Mouse (Mus musculus) frontal cortex, postnatal 36 days (tissue): Measurements from ENCODE around the gene Ppp1r12c.

Source experiments
- DNase-seq, 2 experiments: peaks; one replicate each; pipeline ENCODE4 v3.0.0; 2022; ENCODE audit warnings: low spot score in 2 of 2

The Ppp1r12c gene

DNA sequence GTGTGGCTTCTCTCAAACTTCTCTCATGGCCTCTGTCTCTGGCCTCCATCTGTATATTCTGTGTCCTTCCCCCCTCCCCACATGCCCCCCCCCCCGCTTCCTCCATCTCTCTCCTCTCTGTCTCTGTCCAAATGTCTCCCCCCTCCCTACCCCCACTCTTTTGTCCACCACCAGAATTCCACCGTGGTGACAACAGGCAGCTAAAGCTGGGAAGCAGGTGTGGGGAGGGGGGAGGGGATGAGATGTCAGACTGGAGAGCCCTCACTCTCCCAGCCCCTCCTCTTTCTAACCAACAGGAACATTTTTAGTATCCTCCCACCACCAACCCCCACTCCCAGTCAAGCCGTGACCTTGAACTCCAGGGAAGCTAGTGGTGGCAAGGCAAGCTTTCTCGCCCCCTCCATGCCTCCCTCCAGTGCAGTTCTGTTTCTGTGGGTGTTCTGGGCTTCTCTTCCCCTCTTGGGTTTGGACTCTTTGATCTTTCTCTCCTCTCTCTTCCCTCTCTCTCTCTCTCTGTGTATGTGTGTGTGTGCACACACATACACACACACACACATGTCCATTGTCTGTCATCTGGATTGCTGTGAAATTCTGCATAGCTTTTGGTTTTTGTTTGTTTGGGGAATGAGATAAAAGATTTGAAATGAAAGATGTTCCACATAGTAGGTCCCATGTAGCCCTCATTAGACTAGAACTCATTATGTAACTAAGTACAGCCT is 15.0 kb upstream of the Ppp1r12c start, which contains the start of gene Tnnt1:
Gene Tnnt1 (minus strand): TSS at position 51 of the 719 bp plus-strand sequence.
- no peak for DNase-seq

DNA sequence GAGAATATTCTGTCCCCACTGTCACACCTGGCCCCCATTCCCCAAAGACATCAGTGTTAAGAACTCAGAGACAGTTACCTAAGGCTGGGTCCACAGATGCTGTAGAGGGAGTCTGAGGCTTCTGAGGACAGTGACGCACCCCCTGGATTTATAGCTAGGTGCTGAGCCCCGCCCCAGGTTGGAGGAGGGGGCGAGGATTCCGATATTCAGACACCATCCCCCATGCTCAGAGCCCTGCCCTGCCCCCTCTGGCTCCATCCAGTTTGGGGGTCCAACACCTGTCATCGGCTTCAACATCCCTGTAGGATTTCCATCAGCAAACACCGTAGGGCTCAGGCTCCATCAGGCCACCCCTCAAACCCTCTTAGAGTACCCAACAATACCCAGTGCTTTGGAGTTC is 14.4 kb upstream of the Ppp1r12c start:
- no peak for DNase-seq

DNA sequence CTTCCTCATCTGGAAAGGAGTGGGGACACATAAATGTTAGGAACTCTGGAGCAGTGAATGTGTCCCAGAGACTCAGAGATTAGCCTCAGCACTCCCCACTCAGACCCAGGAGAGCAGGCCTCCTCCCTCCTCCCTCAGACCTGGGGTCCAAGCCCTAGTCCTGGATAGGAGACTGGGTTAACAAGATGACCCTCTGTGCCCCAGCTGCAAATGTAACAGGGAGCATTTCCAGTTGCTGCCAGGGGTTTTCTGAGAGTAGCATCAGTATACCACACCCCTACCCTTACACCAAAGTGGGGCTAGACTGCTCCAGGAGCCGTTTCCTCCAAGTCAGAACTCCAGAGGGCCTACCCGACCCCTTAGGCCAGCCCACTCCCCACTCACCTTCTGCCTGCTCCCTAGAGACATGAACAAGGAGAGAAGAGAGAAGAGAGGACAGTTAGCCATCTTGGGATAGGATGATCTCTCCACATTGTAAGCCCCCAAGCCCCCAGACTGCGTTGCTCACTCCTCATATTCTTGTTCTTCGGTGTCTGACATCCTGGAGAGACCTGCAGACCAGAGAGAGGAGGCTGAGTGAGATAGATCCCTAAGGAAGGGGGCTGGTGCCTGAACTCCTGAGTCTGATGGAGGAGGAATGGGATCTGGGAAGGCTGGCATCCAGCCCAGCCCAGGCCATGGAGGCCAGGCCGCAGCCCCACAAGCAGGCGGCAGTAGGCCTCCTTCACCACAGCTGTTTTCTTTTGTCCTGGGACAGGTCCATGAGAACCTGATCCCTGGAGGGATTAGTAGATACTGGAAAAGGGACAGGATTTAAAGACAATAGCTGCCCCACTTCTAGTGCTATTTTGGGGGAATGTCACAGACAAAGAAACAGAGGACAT is 12.6 kb upstream of the Ppp1r12c start:
- DNase-seq = no peak

DNA sequence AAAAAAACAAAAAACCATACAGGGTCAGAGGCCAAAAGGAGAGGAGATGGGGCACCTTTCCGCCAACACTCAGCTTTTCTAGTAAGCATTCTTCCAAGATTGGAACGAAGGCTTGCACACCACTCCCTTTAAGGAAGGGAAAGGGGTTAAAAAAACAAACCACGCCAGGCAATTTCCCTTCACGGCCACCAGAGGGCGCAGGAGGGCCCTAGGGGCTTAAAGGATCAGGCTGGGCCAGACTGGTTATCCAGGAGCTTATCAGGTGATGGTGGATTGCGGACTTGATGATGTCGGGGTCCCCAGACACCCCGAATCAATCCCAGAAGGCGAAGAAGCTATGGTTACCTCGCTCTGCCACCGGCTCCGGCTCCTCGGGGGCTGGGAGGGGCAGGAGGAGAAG is 11.8 kb upstream of the Ppp1r12c start:
- no peak for DNase-seq

DNA sequence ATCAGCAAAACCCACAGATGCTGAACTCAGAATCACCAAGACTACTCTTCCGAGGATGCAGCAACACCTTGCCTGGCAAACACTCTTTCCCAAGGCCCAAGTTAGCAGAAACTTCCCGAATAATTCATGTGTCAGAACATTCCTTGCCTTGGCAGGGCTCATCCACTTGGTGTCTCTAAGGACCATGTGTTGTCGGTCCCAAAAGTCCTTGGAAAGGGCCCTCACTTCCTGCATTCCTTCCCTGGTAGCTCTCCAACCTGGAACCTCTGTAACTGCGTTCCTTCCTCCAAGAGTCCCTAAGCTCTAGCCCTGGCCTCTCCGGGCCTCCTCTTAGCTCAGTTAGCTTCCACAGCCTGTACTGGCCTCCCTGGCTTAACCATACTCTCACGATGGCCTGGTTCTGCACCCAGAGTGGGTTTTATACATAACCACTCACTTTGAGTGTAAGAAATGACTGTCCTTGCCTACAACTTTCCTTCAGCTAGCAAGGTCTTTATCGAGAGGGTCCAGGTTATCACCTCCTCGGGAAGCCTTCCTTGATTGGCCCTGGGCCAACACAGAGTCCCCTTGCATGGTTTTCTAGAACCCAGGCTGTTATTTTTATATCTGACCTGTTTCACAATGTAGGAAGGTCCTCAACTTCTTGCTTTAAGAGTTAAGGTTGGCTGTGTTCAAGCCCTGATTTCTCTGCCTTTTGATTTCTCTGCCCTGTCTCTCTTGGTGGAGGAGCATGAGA is 10.2 kb upstream of the Ppp1r12c start:
- no peak for DNase-seq

DNA sequence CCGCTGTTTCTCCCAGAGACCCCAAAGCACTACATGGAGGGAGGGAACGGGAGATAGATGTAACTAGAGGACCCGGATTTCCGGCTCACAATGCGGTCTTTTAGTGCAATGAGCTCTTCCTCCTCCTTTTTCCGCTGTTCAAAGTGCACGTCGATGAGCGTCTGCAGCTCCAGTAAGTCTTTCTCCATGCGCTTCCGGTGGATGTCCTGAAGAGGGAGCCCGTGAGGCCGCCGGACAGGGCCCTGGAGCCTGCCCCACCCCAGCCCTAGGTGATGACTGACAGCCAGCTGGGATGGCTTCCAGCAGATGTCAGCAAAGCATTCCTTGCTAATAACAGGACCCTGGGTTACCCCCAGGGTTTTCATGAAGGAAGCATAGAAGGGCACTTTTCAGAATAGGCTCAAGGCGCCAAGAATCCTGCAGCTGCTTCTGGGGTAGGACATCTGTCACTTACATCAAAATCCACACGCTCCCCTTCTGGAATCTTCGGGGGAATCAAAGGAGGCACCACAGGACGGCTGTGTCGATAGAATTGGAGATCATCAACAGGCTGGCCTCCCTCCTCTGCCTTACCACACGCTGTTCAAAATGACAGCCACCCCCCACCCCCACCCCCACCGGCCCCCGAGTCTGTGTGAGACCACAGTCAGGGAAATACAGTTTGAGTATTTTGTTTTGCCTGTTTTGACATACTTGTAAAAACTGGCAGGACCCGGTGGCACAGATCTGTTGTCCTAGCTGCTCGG is 8.6 kb upstream of the Ppp1r12c start:
- DNase-seq = peak in 1 of 2 experiments; percentile 25

DNA sequence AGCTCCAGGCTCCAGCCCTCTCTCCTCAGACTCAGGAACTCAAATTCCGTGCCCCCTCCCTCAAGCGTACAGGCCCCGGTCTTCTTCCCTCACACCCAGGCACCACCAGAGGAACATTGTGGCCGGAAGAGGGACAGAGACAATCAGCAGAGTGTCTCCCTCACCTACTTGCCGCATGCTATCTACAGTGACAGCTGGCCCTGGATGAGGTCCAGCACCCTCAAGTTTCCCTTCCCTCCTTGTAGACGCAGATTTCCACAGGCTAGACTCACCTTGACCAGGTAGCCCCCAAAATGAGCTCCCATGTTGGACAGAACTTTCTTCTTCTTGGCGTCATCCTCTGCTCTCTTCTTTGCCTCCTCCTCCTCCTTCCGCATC is 7.2 kb upstream of the Ppp1r12c start:
- DNase-seq = no peak

DNA sequence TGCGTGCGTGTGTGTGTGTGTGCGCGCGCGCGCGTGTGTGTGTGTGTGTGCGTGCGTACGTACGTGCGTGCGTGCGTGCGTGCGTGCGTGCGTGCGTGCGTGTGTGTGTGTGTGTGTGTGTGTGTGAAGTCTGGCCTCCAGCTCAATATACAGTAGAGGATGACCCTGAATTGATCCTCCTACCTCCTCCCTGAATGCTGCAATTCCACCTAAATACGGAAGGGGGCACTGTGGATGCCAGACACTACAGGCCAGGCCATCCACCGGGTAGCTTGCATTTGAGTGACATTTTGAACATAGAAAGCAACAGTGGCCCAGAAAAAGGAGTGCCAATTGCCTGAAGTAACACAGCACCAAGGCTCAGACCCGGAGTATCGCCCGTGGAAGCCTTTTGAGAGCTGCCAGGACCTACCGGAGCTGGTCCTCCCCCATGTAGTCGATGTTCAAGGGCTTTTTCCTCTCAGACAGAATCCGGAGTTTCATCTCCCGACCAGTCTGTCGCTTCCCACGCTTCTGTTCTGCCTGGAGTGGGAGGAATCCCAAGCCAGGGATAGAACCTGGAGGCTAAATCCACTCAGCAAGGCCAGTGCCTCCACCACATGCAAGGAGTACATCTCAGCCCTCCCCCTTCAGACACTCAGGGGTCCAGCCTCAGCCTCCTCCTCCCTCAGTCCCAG is 6.7 kb upstream of the Ppp1r12c start:
- DNase-seq = peak; percentile 43 to 69

DNA sequence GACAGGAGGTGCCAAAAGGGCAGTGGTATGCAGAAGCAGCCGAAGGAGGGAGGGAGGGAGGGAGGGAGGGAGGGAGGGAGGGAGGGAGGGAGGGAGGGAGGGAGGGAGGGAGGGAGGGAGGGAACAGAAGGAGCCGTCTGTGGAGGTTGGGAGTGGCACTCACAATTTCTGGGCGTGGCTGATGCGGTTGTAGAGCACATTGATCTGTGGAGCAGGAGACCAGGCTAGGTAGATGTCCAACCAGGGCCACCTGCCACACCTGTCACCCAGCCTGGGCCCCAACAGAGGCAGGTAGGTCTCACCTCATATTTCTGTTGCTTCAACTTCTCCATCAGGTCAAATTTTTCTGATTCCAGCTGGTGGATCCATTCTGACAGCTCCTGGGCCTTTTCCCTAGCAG is 5.7 kb upstream of the Ppp1r12c start:
- DNase-seq = no peak

DNA sequence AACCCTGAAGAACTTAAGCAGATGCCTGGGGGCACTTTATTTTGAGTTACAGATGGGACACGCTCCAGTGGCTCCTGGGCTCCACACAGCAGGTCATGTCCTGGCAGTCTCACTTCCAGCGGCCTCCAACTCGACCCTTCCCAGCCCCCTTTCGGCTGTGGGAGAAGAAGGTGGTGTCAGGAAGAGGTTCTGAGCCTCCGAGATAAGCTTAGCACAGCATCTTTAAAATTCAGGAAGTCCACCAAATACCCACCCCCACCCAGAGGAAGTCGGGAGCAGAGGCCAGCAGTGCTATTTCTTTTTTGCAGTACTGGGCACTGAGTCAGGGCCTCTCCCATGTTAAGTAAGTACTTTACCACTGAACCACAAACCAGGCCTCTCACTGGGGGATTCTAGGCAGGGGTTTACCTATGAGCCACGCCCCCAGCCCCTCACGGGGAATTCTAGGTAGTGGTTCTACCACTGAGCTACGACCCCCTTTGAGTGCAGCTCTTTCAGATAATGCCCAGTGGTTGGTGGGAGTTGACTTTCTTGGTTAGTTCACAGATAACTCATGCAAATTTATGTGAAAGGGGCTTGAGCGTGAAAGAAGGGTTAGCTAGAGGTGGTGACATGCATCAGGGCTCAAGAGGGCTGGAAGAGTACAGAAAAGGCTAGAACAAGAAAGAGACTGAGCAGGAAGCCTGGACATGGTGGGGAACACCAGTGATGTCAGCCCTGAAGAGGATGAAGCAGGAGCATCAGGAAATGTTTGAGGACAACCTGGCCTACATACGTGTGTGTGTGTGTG is 3.4 kb upstream of the Ppp1r12c start:
- DNase-seq = no peak

DNA sequence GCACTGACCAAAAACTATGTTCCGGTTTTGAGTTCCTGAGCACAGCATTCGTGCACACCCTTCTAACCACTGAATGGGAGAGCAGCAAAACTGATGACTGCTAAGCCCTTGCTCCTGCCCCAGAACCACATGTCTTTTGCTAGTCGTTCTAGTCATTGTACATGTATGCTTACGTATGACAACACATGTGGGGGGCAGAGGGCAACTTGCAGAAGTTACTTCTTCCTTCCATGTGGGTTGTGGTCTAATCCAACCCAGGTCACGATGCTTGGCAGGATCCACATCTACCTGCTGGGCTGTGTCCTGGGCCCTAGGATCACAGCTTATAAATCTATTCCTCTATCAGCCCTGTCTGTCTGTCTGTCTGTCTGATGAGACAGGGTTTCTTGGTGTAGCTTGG is 2.4 kb upstream of the Ppp1r12c start:
- DNase-seq = no peak

DNA sequence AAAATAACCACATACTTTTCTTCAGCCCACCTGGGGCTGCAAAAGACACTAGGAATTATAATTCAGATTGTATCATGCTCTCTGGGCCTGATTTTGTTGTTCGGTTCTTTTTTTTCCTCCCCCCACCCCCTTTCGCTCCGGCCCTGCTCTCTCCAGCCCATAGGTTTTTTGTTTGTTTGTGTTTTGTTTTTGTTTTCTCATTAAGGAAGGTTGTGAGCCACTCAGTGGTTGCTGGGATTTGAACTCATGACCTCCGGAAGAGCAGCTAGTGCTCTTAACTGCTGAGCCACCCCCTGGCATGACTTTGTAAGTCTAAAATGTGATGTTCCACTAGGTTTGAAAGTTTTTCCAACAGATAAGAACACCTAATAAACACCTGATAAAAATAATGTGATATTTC is 1.6 kb upstream of the Ppp1r12c start:
- no peak for DNase-seq

DNA sequence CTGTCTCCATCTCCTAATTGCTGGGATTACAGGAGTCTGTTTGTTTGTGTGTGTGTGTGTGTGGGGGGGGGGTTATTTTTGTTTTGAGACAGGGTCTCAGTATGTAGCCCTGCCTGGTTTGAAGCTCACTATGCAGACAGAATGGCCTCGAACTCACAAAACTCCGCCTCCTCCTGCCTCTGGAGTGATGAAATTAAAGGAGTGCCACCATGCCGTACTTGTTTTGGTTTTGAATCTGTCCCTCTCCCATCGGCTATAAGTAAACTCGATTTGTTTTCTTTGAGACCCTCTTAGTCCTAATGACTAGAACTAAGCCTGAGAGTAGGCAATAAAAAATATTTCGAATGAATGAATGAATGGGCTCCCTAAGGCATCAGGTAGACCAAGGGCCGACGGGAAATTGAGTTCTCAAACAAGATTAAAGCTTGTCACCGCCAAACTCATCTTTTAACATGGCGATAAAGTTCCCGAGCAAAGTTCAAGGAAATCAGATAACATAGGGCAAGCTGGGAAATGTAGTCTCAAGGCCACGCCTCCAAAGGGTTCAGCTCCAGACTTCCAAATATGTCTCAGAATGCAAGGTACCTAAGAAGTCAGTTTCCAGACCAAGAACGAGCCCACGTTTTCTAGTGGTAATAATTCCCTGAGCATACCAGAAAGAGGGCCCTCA is 1.1 kb upstream of the Ppp1r12c start:
- peak; percentile 42 to 87 for DNase-seq

DNA sequence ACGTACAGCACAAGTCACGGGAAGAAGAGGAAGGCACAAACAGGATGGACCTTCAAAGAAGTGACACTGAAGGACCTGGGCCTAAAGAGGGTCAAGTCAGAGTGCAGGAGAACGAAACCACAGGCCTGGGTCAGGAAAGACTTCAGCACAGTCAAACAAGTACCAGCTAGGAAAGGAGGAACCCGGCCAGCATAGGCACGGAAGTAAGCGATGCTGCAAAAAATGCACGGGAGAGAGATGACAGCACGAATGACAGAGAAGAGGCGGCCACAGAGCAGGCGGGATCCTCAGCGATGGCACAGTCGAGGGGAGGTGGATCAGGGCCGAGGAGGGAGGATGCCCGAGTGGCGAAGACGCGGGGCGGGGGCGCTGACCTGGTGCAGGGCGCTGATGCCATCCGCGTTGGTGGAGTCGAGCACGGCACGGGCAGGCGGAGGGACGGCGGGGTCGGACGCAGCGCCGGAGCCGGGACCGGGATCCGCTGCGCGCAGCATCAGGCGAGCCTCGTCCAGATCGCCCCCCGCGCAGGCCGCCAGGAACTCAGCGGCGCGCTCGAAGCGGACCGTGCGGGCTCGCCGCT is 498 bp downstream of the Ppp1r12c start:
- peak; percentile 39 to 40 for DNase-seq

DNA sequence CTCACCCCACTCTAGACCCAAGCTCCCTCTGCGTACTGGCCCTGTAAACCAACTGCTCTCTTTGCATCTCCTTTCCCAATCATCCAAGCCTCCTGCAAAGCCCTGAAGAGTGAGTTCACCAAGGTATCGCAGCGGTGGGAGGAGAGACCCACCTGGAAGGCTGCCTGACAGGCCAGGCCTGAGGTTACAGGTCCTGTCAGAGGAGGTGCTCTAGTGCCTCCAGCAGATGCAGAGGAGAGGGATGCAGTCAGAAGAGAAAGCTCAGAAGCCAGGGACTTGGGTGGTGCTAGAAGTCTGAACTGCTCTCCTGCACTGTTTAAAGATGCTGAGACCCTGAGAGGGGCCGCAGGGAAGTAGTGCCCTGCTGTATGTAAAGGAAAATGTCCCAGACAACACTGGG is 2.4 kb downstream of the Ppp1r12c start:
- no peak for DNase-seq

DNA sequence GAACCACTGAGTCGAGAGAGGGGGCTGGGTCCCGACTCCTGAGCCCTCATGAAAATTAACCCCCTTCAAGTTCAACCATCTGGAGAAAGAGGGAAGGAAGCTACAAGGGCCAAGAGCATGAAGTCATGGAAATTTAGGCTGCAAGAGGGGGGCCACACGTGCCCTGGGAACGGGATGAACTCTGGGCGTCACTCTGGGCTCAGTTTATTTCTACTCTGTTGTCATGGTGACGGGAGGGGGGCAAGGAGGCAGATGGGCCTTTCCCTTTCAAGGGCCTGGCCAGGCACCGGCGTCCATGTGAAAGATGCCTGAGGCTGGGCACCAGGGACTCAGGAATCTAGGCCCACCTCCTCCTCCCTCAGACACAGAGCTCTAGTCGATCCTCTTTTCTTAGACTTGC is 3.2 kb downstream of the Ppp1r12c start:
- DNase-seq = peak in 1 of 2 experiments; percentile 27

DNA sequence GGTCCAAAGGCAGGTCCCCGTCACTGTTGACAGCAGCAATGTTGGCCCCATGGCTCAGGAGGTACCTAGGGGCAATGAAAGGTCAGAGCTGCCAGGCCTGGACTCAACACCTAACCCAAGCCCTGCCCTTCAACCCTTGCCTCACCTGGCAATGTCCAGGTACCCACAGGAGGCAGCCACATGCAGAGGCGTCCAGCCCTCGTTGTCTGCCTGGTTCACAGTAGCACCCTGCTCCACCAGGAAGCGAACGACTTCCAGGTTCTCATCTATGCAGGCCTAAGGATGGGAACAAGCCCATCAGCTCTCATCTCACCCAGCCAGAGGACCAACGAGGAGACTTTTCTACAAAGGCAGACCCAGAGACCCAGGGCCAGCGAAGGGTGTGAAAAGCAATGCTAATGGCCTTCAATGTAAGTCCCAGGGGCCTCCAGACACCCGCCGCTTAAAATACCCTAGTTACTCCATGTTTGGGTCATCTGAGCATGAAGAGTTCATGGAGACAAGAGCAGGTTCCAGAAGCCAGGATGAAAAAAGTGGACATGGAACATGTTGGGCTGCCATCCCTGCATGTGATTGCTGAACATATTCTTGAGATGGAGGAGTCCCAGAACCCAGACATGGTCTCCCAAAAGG is 4.1 kb downstream of the Ppp1r12c start:
- no peak for DNase-seq

DNA sequence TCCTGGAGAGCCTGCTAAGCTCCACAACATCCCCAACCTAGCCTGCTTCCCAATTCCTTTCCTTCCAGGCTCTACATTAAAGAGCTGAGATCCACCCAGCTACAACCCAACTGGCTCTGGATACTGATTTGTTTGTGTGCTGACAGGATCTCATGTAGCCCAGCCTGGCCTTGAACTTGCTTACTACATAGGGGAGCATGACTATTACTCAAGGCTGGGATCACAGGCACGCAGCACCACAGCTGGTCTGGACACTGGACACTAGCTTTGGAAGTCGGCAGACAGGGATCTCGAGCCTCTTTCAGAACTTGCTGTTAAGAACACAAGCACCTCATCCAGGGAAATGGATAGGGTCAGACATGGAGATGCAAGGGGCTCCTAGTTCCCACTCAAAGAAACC is 5.0 kb downstream of the Ppp1r12c start:
- no peak for DNase-seq

DNA sequence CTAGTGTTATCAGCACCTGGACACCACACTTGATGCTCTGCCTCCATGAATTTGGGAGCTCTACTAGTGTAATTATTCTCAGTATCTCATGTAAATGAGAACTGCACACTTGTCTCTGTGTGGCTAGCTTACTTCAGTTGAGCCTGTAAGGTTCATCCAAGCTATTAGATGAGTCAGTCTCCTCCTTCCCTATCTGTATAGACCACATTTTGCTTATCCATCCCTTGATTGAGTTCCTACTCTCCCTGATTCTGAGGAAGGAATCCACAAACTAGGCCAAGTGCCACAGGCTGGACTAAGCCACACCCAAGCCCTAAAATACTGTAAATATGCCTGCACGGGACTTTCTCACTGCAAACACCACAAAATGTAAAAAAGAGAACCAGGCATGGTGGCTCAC is 7.5 kb downstream of the Ppp1r12c start:
- no peak for DNase-seq
